ENCODE assay signal across 29 mouse cellular contexts in genomic region chr17:63351682-63352081, GRCm38 (mm10).
DNase-seq lines count a peak whose midpoint lies in the region; ATAC-seq and TF ChIP-seq lines count a peak whose summit lies in the region.
"Had no signal": no experiment of that assay in that cellular context is flagged by ENCODE, and none has a peak within 500 bp of the region (broad histone marks: within the 10 kb centered on the region; RNA-seq: fewer than 3 reads in every experiment).

No protein-coding gene starts in this region.

- H3K4me2 ChIP-seq in forebrain, embryonic 14.5 days (ENCODE audit: low read length), result no peak overlapping the region
- H3K4me2 ChIP-seq in forebrain, embryonic 15.5 days (replicated peaks), result no peak overlapping the region
- no peak overlapping the region for H3K4me2 ChIP-seq in midbrain, embryonic 13.5 days (replicated peaks)
- no peak overlapping the region for H3K4me2 ChIP-seq in midbrain, postnatal 0 days (ENCODE audit: low read depth, low read length, poor library complexity, severe bottlenecking)
- H3K4me2 ChIP-seq in midbrain, embryonic 14.5 days (ENCODE audit: low read length), result no peak overlapping the region
- H3K4me2 ChIP-seq: embryonic facial prominence, embryonic 13.5 days; embryonic facial prominence, embryonic 15.5 days; forebrain, embryonic 12.5 days had no signal

- H3K4me3 ChIP-seq in forebrain, embryonic 14.5 days (ENCODE audit: low read depth, low read length), result no peak overlapping the region
- no peak overlapping the region for H3K4me3 ChIP-seq in forebrain, embryonic 15.5 days
- no peak overlapping the region for H3K4me3 ChIP-seq in midbrain, embryonic 13.5 days (replicated peaks)
- no peak overlapping the region for H3K4me3 ChIP-seq in midbrain, embryonic 10.5 days
- no peak overlapping the region for H3K4me3 ChIP-seq in midbrain, postnatal 0 days (ENCODE audit: low read depth, low read length)
- no peak overlapping the region for H3K4me3 ChIP-seq in midbrain, embryonic 14.5 days (replicated peaks; ENCODE audit: low read depth, low read length)
- no peak overlapping the region for H3K4me3 ChIP-seq in left cerebral cortex, adult 2 months
- H3K4me3 ChIP-seq: embryonic facial prominence, embryonic 13.5 days; embryonic facial prominence, embryonic 15.5 days; erythroblast, embryonic 14.5 days; forebrain, embryonic 10.5 days; forebrain, embryonic 12.5 days had no signal

- WGBS in forebrain, embryonic 14.5 days, result 71% methylated on average over 2 of the region's 2 CpGs
- 63% methylated on average over 2 of the region's 2 CpGs for WGBS in forebrain, embryonic 15.5 days
- WGBS in midbrain, embryonic 13.5 days, result 49% methylated on average over 2 of the region's 2 CpGs
- 79% methylated on average over 2 of the region's 2 CpGs for WGBS in midbrain, embryonic 10.5 days
- 44% methylated on average over 2 of the region's 2 CpGs for WGBS in midbrain, postnatal 0 days
- WGBS in midbrain, embryonic 14.5 days, result 36% methylated on average over 2 of the region's 2 CpGs

- no peak overlapping the region for H3K9ac ChIP-seq in forebrain, embryonic 14.5 days (ENCODE audit: low read length)
- no peak overlapping the region for H3K9ac ChIP-seq in forebrain, embryonic 15.5 days (replicated peaks)
- H3K9ac ChIP-seq in midbrain, embryonic 13.5 days (replicated peaks), result no peak overlapping the region
- no peak overlapping the region for H3K9ac ChIP-seq in midbrain, postnatal 0 days (replicated peaks; ENCODE audit: low read length, poor library complexity, severe bottlenecking)
- no peak overlapping the region for H3K9ac ChIP-seq in midbrain, embryonic 14.5 days (replicated peaks; ENCODE audit: low read length)
- H3K9ac ChIP-seq: embryonic facial prominence, embryonic 13.5 days; embryonic facial prominence, embryonic 15.5 days; forebrain, embryonic 12.5 days had no signal

- DNase-seq in forebrain, embryonic 14.5 days (ENCODE audit: low spot score), result peak; percentile 26
- no peak for DNase-seq in midbrain, embryonic 10.5 days (ENCODE audit: low spot score)
- no peak for DNase-seq in midbrain, postnatal 0 days (ENCODE audit: low spot score)
- no peak for DNase-seq in midbrain, embryonic 14.5 days
- DNase-seq in brain, embryonic 14.5 days (ENCODE audit: low read depth), result peak; percentile 74
- no peak for DNase-seq in left cerebral cortex, adult 2 months (ENCODE audit: extremely low spot score in 1 of 2, low spot score in 2 of 2)
- DNase-seq: adrenal gland, adult 8-10 months; adrenal gland, postnatal 14 days; adrenal gland, postnatal 36 days; B cell, adult 2 months; cerebellum, adult 11 months; cerebellum, adult 18-20 months; cerebellum, adult 8-10 months; cerebellum, adult 9-11 months; cerebellum, postnatal 14 days; cerebellum, postnatal 36 days; embryo, embryonic 11 days had no signal

- TF ChIP-seq POLR2A in brain, embryonic 14.5 days (IDR thresholded peaks at IDR 0.05; ENCODE audit: borderline replicate concordance, extremely low read depth, insufficient read depth, insufficient read length, poor library complexity, severe bottlenecking), result no peak

- no peak for TF ChIP-seq CTCF in midbrain, postnatal 0 days (IDR thresholded peaks at IDR 0.05)
- TF ChIP-seq CTCF in brain, embryonic 14.5 days (IDR thresholded peaks at IDR 0.05; ENCODE audit: borderline replicate concordance, extremely low read depth, insufficient read depth, insufficient read length), result no peak
- no peak for TF ChIP-seq CTCF in left cerebral cortex, adult 2 months (IDR thresholded peaks at IDR 0.05)

- H3K36me3 ChIP-seq in forebrain, embryonic 14.5 days (ENCODE audit: control insufficient read depth, insufficient read depth, low read length), result no peaks in the 10 kb centered on the region
- H3K36me3 ChIP-seq in forebrain, embryonic 15.5 days, result 0 out of 2 replicates have a peak, but pooled peaks cover 3% of the 10 kb centered on the region
- peaks cover 12% of the 10 kb centered on the region for H3K36me3 ChIP-seq in midbrain, embryonic 13.5 days
- H3K36me3 ChIP-seq in midbrain, embryonic 10.5 days, result peaks cover 11% of the 10 kb centered on the region
- no peaks in the 10 kb centered on the region for H3K36me3 ChIP-seq in midbrain, postnatal 0 days (ENCODE audit: insufficient read depth, low read length)
- 0 out of 2 replicates have a peak, but pooled peaks cover 3% of the 10 kb centered on the region for H3K36me3 ChIP-seq in midbrain, embryonic 14.5 days (ENCODE audit: control insufficient read depth, insufficient read depth, low read length)

- no peaks in the 10 kb centered on the region for H3K9me3 ChIP-seq in forebrain, embryonic 14.5 days (replicated peaks; ENCODE audit: control insufficient read depth, low read length)
- H3K9me3 ChIP-seq in forebrain, embryonic 15.5 days, result no peaks in the 10 kb centered on the region
- no peaks in the 10 kb centered on the region for H3K9me3 ChIP-seq in midbrain, embryonic 13.5 days
- H3K9me3 ChIP-seq in midbrain, embryonic 10.5 days (replicated peaks), result no peaks in the 10 kb centered on the region
- H3K9me3 ChIP-seq in midbrain, postnatal 0 days (ENCODE audit: low read length), result no peaks in the 10 kb centered on the region
- no peaks in the 10 kb centered on the region for H3K9me3 ChIP-seq in midbrain, embryonic 14.5 days (ENCODE audit: control insufficient read depth, low read length)
- H3K9me3 ChIP-seq: embryonic facial prominence, embryonic 13.5 days; embryonic facial prominence, embryonic 15.5 days; forebrain, embryonic 10.5 days; forebrain, embryonic 12.5 days had no signal

- no peaks in the 10 kb centered on the region for H3K27me3 ChIP-seq in forebrain, embryonic 14.5 days (replicated peaks; ENCODE audit: control insufficient read depth, insufficient read depth, low read length)
- H3K27me3 ChIP-seq in forebrain, embryonic 15.5 days, result no peaks in the 10 kb centered on the region
- no peaks in the 10 kb centered on the region for H3K27me3 ChIP-seq in midbrain, embryonic 13.5 days
- H3K27me3 ChIP-seq in midbrain, embryonic 10.5 days (ENCODE audit: low read depth, poor library complexity, severe bottlenecking), result no peaks in the 10 kb centered on the region
- no peaks in the 10 kb centered on the region for H3K27me3 ChIP-seq in midbrain, postnatal 0 days (ENCODE audit: insufficient read depth, low read length)
- no peaks in the 10 kb centered on the region for H3K27me3 ChIP-seq in midbrain, embryonic 14.5 days (ENCODE audit: control insufficient read depth, insufficient read depth, low read length)
- H3K27me3 ChIP-seq: CH12.LX; embryonic facial prominence, embryonic 13.5 days; embryonic facial prominence, embryonic 15.5 days; forebrain, embryonic 12.5 days; Patski had no signal

- intact Hi-C loops in left cerebral cortex, adult 2 months (cut with DNase I), result no loop called here

- peak; percentile 32; the same call in 1 of the 2 replicates for ATAC-seq in forebrain, embryonic 14.5 days
- ATAC-seq in forebrain, embryonic 15.5 days (replicated peaks), result no peak
- no peak; the same call in 1 of the 2 replicates for ATAC-seq in midbrain, embryonic 13.5 days
- ATAC-seq in midbrain, postnatal 0 days (ENCODE audit: low FRiP score), result no peak
- ATAC-seq in midbrain, embryonic 14.5 days (ENCODE audit: low FRiP score, low TSS enrichment), result no peak
- ATAC-seq: activated CD4-positive, CD25-positive, alpha-beta regulatory T cell, adult 4 months; CD4-positive, CD25-positive, alpha-beta regulatory T cell, adult 4 months; forebrain, embryonic 16.5 days; Patski had no signal

- no peak overlapping the region for H3K27ac ChIP-seq in forebrain, embryonic 14.5 days (ENCODE audit: low read depth, low read length)
- H3K27ac ChIP-seq in forebrain, embryonic 15.5 days (replicated peaks), result no peak overlapping the region
- 0 out of 2 replicates have a peak overlapping the region, but pooled peaks have one; percentile 12 for H3K27ac ChIP-seq in midbrain, embryonic 13.5 days
- H3K27ac ChIP-seq in midbrain, embryonic 10.5 days (replicated peaks), result no peak overlapping the region
- 0 out of 2 replicates have a peak overlapping the region, but pooled peaks have one; percentile 12 for H3K27ac ChIP-seq in midbrain, postnatal 0 days (ENCODE audit: low read depth, low read length)
- H3K27ac ChIP-seq in midbrain, embryonic 14.5 days (replicated peaks; ENCODE audit: low read depth, low read length), result no peak overlapping the region
- H3K27ac ChIP-seq in left cerebral cortex, adult 2 months, result no peak overlapping the region
- H3K27ac ChIP-seq: embryonic facial prominence, embryonic 13.5 days; embryonic facial prominence, embryonic 15.5 days; forebrain, embryonic 10.5 days; forebrain, embryonic 12.5 days had no signal

- peaks cover 2% of the 10 kb centered on the region; the same call in 1 of the 2 replicates for H3K4me1 ChIP-seq in forebrain, embryonic 14.5 days (ENCODE audit: control insufficient read depth, insufficient read depth, low read length)
- H3K4me1 ChIP-seq in forebrain, embryonic 15.5 days, result no peaks in the 10 kb centered on the region
- H3K4me1 ChIP-seq in midbrain, embryonic 13.5 days (replicated peaks), result peaks cover 4% of the 10 kb centered on the region; the same call in 1 of the 2 replicates
- 0 out of 2 replicates have a peak, but pooled peaks cover 6% of the 10 kb centered on the region for H3K4me1 ChIP-seq in midbrain, embryonic 10.5 days
- no peaks in the 10 kb centered on the region for H3K4me1 ChIP-seq in midbrain, postnatal 0 days (ENCODE audit: insufficient read depth, low read length)
- H3K4me1 ChIP-seq in midbrain, embryonic 14.5 days (ENCODE audit: control insufficient read depth, insufficient read depth, low read length), result no peaks in the 10 kb centered on the region
- H3K4me1 ChIP-seq: embryonic facial prominence, embryonic 13.5 days; embryonic facial prominence, embryonic 15.5 days; forebrain, embryonic 12.5 days had no signal

Comparison
In these comparisons a context has a peak if more than half of its experiments do, and no peak if none do; other contexts are left out.
1. H3K27ac ChIP-seq: peak in midbrain, embryonic 13.5 days (single experiment) and midbrain, postnatal 0 days (single experiment); none in forebrain, embryonic 14.5 days (single experiment), forebrain, embryonic 15.5 days (single experiment), midbrain, embryonic 10.5 days (single experiment), midbrain, embryonic 14.5 days (single experiment) and left cerebral cortex, adult 2 months (single experiment).
2. DNase-seq: peak in forebrain, embryonic 14.5 days (single experiment) and brain, embryonic 14.5 days (single experiment); none in midbrain, embryonic 10.5 days (single experiment), midbrain, postnatal 0 days (single experiment), midbrain, embryonic 14.5 days (single experiment) and left cerebral cortex, adult 2 months (0 of 2).